Mouse (Mus musculus): ENCODE measurements around the gene Hacd4. TPM values are rescaled to one million over a fixed set of nuclear protein-coding genes. Genes with fewer than 3 reads are reported as not detected.
"Not testable (repeated sequence)": the region's sequence is repeated elsewhere in the genome, so short reads cannot be mapped to it uniquely, and the experiment has no call there.

Hacd4 gene
- polyA plus RNA-seq, 1 experiment from 2014 or later, result 3.1 TPM

DNA sequence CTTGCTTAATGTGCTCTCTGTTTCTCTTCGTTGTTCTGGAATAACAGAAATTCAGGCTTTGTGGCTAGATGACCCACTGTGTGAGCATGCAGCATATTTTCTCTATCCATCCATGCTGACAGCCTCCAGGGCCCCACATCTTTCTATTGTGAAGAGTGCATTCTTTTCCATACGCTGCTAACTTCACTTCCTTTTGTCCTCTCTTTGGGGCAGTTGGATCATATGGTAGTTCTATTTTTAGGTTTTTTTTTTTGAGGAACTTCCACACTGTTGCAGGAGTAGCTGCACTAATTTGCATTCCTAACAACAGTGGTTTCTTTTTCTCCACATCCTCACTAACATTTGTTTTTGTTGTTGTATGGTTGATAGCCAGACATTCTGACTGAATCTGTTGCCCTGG lies 23.7 kb downstream of the Hacd4 start:
- Histone ChIP-seq H3K27ac (no peak overlapping the region), H3K4me1 (replicated peaks) (peaks cover 8% of the 10 kb centered on the region), H3K27me3 (ENCODE audit: insufficient read depth, poor library complexity, severe bottlenecking) (no peaks in the 10 kb centered on the region), H3K9me3 (no peaks in the 10 kb centered on the region), H3K36me3 (no peaks in the 10 kb centered on the region), H3K4me3 (no peak overlapping the region)
- WGBS, result 55% methylated on average over 2 of the region's 2 CpGs
- DNase-seq (ENCODE audit: low spot score), result no peak

DNA sequence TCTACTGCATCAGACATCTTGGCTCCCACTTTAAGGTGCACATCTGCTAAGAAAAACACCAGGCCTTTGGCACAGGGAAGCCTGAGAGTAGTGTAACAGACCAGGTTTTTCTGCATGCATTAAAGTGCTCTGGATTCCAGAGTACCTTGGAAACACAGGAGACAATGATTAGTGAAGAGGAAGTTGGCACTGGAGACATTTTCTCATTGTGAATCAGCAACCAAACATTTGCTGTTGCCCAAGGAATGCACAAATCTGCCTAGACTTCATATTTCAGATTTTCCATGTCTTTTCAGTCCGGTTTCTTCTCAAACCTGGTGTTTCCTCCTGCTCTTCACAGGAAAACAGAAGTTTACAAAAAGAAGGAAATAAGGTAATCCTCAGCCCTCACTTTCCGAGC lies 26.4 kb downstream of the Hacd4 start:
- Histone ChIP-seq H3K27me3 (ENCODE audit: insufficient read depth, poor library complexity, severe bottlenecking) (no peaks in the 10 kb centered on the region), H3K4me1 (replicated peaks) (peaks cover 10% of the 10 kb centered on the region), H3K9me3 (no peaks in the 10 kb centered on the region), H3K36me3 (0 out of 2 replicates have a peak, but pooled peaks cover 1% of the 10 kb centered on the region), H3K27ac (no peak overlapping the region), H3K4me3 (no peak overlapping the region)
- DNase-seq (ENCODE audit: low spot score), result no peak
- 91% methylated on average over 2 of the region's 2 CpGs for WGBS

GRCm38 (mm10) chr4:88409279-88409678 lies 29.4 kb downstream of the Hacd4 start:
- Histone ChIP-seq H3K4me3 (no peak overlapping the region), H3K27ac (no peak overlapping the region), H3K36me3 (0 out of 2 replicates have a peak, but pooled peaks cover 5% of the 10 kb centered on the region), H3K27me3 (ENCODE audit: insufficient read depth, poor library complexity, severe bottlenecking) (no peaks in the 10 kb centered on the region), H3K4me1 (replicated peaks) (peaks cover 8% of the 10 kb centered on the region; the same call in 1 of the 2 replicates), H3K9me3 (no peaks in the 10 kb centered on the region)
- WGBS, result 96% methylated on average over 4 of the region's 4 CpGs
- no peak for DNase-seq (ENCODE audit: low spot score)

GRCm38 (mm10) chr4:88406887-88407696 lies 31.6 kb downstream of the Hacd4 start:
- 0 out of 2 replicates have a peak, but pooled peaks cover 5% of the 10 kb centered on the region for H3K36me3 ChIP-seq
- peaks cover 8% of the 10 kb centered on the region; the same call in 1 of the 2 replicates for H3K4me1 ChIP-seq (replicated peaks)
- DNase-seq (ENCODE audit: low spot score), result peak; percentile 16
- peak overlapping the region; percentile 50; the same call in 1 of the 2 replicates for H3K27ac ChIP-seq
- no peaks in the 10 kb centered on the region for H3K9me3 ChIP-seq
- WGBS, result 77% methylated on average over 4 of the region's 4 CpGs
- no peaks in the 10 kb centered on the region for H3K27me3 ChIP-seq (ENCODE audit: insufficient read depth, poor library complexity, severe bottlenecking)
- no peak overlapping the region for H3K4me3 ChIP-seq

DNA sequence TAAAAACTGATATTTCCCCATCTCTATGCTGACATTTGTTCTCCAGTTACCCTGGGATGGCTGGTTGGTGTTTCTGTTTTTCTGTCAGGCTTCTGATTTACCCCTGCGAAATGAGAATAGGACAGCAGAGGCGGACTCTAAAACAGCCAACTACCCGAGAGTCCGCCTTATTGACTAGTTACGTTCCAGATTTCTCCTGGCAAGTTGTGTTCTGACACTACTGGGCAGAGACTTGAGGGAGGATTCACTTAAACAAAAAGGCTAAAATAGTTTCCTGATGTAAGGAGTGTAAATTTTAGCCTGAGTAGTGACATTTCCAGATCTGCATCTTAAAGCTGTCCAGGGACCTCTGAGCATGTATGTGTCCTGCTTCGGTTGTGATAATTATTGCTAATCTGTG lies 35.8 kb downstream of the Hacd4 start:
- WGBS, result 91% methylated on average over 6 of the region's 6 CpGs
- Histone ChIP-seq H3K27me3 (ENCODE audit: insufficient read depth, poor library complexity, severe bottlenecking) (no peaks in the 10 kb centered on the region), H3K27ac (no peak overlapping the region), H3K36me3 (0 out of 2 replicates have a peak, but pooled peaks cover 5% of the 10 kb centered on the region), H3K9me3 (no peaks in the 10 kb centered on the region), H3K4me1 (replicated peaks) (peaks cover 8% of the 10 kb centered on the region; the same call in 1 of the 2 replicates), H3K4me3 (no peak overlapping the region)
- DNase-seq (ENCODE audit: low spot score), result no peak

DNA sequence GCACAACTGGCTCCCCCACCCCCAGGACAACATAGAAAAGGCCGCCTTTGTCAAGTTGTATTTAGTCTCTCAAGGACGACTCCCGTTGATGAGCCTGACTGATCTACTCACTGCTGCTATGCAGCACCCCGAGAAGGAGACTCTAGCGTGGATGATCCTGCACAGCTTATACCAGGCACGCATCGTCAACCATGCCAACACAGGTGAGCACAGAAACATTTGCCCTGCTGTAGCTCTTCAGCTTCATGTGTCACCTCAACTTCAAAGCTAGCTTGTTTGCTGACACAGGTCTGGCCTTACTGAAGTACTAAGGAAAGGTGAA lies 37.8 kb downstream of the Hacd4 start:
- Histone ChIP-seq H3K36me3 (no peaks in the 10 kb centered on the region), H3K9me3 (no peaks in the 10 kb centered on the region), H3K27me3 (ENCODE audit: insufficient read depth, poor library complexity, severe bottlenecking) (no peaks in the 10 kb centered on the region), H3K4me1 (replicated peaks) (no peaks in the 10 kb centered on the region), H3K4me3 (no peak overlapping the region), H3K27ac (no peak overlapping the region)
- DNase-seq (ENCODE audit: low spot score), result no peak
- WGBS, result 89% methylated on average over 7 of the region's 7 CpGs

GRCm38 (mm10) chr4:88400302-88400991 lies 38.3 kb downstream of the Hacd4 start:
- Histone ChIP-seq H3K36me3 (no peaks in the 10 kb centered on the region), H3K4me1 (replicated peaks) (no peaks in the 10 kb centered on the region), H3K27ac (no peak overlapping the region), H3K4me3 (no peak overlapping the region), H3K27me3 (ENCODE audit: insufficient read depth, poor library complexity, severe bottlenecking) (no peaks in the 10 kb centered on the region), H3K9me3 (no peaks in the 10 kb centered on the region)
- no peak for DNase-seq (ENCODE audit: low spot score)
- 85% methylated on average over 9 of the region's 9 CpGs for WGBS

GRCm38 (mm10) chr4:88396995-88397521 lies 41.7 kb downstream of the Hacd4 start:
- Histone ChIP-seq H3K27ac (no peak overlapping the region), H3K9me3 (no peaks in the 10 kb centered on the region), H3K4me1 (replicated peaks) (no peaks in the 10 kb centered on the region), H3K36me3 (0 out of 2 replicates have a peak, but pooled peaks cover 9% of the 10 kb centered on the region), H3K27me3 (ENCODE audit: insufficient read depth, poor library complexity, severe bottlenecking) (no peaks in the 10 kb centered on the region), H3K4me3 (no peak overlapping the region)
- DNase-seq (ENCODE audit: low spot score), result no peak
- 87% methylated on average over 6 of the region's 6 CpGs for WGBS

- Histone ChIP-seq H3K4me1 (replicated peaks) (no peaks in the 10 kb centered on the region), H3K27me3 (ENCODE audit: insufficient read depth, poor library complexity, severe bottlenecking) (no peaks in the 10 kb centered on the region), H3K36me3 (0 out of 2 replicates have a peak, but pooled peaks cover 11% of the 10 kb centered on the region), H3K27ac (no peak overlapping the region), H3K9me3 (no peaks in the 10 kb centered on the region), H3K4me3 (no peak overlapping the region)
- WGBS, result 91% methylated on average over 3 of the region's 3 CpGs
- DNase-seq (ENCODE audit: low spot score), result no peak
These were observed 43.0 kb downstream of the Hacd4 start for GRCm38 (mm10) chr4:88395717-88396116.

- H3K4me3 ChIP-seq; H3K9me3 ChIP-seq; H3K27ac ChIP-seq; H3K27me3 ChIP-seq (ENCODE audit: insufficient read depth, poor library complexity, severe bottlenecking); H3K4me1 ChIP-seq (replicated peaks); DNase-seq (ENCODE audit: low spot score): not testable (repeated sequence)
- 0 out of 2 replicates have a peak, but pooled peaks cover 11% of the 10 kb centered on the region for H3K36me3 ChIP-seq
- 60% methylated on average over 1 of the region's 1 CpGs for WGBS
These were observed 48.1 kb downstream of the Hacd4 start for GRCm38 (mm10) chr4:88390596-88390995.

DNA sequence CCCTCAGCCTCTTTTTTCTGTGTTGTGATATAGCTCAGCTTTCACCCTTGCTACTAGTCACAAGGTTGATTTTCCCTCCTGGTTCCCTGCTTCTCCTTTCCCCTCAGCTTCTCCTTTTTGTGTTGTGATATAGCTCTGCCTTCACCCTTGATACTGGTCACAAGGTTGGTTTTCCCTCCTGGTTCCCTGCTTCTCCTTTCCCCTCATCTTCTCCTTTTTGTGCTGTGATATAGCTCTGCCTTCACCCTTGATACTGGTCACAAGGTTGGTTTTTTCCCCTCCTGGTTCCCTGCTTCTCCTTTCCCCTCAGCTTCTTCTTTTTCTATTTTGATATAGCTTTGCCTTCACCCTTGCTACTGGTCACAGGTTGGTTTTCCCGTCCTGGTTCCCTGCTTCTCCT lies 48.7 kb downstream of the Hacd4 start:
- WGBS, result 77% methylated on average over 1 of the region's 1 CpGs
- no peaks in the 10 kb centered on the region for H3K27me3 ChIP-seq (ENCODE audit: insufficient read depth, poor library complexity, severe bottlenecking)
- no peak for DNase-seq (ENCODE audit: low spot score)
- H3K4me1 ChIP-seq (replicated peaks), result no peaks in the 10 kb centered on the region
- H3K36me3 ChIP-seq, result 0 out of 2 replicates have a peak, but pooled peaks cover 11% of the 10 kb centered on the region
- H3K27ac ChIP-seq, result no peak overlapping the region
- H3K4me3 ChIP-seq, result no peak overlapping the region
- H3K9me3 ChIP-seq, result no peaks in the 10 kb centered on the region

DNA sequence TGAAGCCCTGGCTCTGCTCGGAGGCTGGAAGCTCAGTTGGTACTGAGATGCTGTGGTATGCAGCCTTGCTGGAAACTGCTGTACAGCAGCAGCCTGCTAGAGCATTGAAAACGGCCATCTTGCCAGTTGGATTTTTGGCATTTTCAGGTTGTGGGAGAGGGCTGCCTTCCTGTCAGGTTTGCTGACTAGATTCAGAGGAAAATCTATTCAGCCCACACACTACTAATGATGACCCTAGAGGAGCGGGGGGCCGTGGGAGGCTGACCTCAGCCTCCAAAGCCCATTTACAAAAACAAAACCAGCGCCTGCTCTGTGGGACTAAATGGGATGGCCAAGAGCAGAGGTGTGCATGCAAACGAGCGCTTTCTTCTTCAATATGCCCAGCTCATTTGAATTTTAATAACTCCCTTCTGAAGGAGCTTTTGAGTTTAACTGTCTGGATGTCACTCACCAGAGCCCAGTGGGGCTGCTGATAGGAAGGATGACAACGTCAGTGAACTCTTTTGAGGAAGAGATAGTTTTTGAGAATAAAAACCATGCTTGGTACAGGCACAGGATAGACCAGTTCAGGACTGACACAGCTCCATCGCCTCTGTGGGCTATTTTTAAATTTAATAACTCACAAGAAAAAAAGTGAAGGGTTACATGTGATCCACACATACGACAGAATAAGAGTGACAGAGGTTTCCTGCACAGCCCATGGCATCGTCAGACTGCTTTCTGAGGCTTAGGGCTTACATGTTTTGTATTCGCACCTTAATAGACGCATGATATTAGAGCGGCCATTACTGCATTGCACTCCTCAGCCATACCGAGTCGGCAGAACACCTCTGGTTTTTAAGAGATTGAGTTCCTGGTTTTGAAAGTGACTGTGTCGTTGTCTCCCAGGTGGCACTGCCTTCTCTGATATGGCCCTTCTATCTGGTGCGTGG lies 66.2 kb downstream of the Hacd4 start:
- Histone ChIP-seq H3K9me3 (no peaks in the 10 kb centered on the region), H3K27ac (peak overlapping the region; percentile 76), H3K36me3 (no peaks in the 10 kb centered on the region; the same call in 1 of the 2 replicates), H3K4me1 (replicated peaks) (peaks cover 14% of the 10 kb centered on the region), H3K4me3 (no peak overlapping the region), H3K27me3 (ENCODE audit: insufficient read depth, poor library complexity, severe bottlenecking) (no peaks in the 10 kb centered on the region)
- 61% methylated on average over 18 of the region's 18 CpGs for WGBS
- DNase-seq (ENCODE audit: low spot score), result peak; percentile 40

Data from hindbrain, embryonic 10.5 days (tissue).